Mouse (Mus musculus) embryonic facial prominence, embryonic 15.5 days (tissue): ENCODE measurements at regions not wholly inside any gene's neighbourhood (a gene's known extent, or its start where the extent isn't known, plus 50 kb on each side); places are given as distances from the start of the nearest gene placed in this dataset.

Experiments
- ATAC-seq: fragments of 200-750 bp; cut with Nextera tagmentation; 2 replicates; pipeline ENCODE4 v1.8.0; 2017; ENCODE audit warnings: low read depth, moderate TSS enrichment; ENCODE audit not compliant: insufficient number of reproducible peaks, low FRiP score, low TSS enrichment
- H3K27ac ChIP-seq: fragments of 300-500 bp; sonication (generic); replicated peaks from 2 replicates; pipeline ENCODE4 v1.5.1; 2015; ENCODE audit warnings: mild to moderate bottlenecking, inconsistent platforms
- H3K27me3 ChIP-seq: fragments of 300-500 bp; sonication (generic); 2 replicates; pipeline ENCODE4 v1.6.1; 2015; ENCODE audit warnings: inconsistent platforms
- H3K36me3 ChIP-seq: fragments of 300-500 bp; sonication (generic); 2 replicates; pipeline ENCODE4 v1.6.1; 2015; ENCODE audit warnings: mild to moderate bottlenecking, inconsistent platforms
- H3K4me1 ChIP-seq: fragments of 300-500 bp; sonication (generic); 2 replicates; pipeline ENCODE4 v1.6.1; 2015; ENCODE audit warnings: inconsistent platforms
- H3K4me2 ChIP-seq: fragments of 300-500 bp; sonication (generic); replicated peaks from 2 replicates; pipeline ENCODE4 v1.6.1; 2015; ENCODE audit warnings: mild to moderate bottlenecking, inconsistent platforms
- H3K4me3 ChIP-seq: fragments of 300-500 bp; sonication (generic); replicated peaks from 2 replicates; pipeline ENCODE4 v1.5.1; 2015; ENCODE audit warnings: mild to moderate bottlenecking, inconsistent platforms
- H3K9ac ChIP-seq: fragments of 300-500 bp; sonication (generic); 2 replicates; pipeline ENCODE4 v1.6.1; 2015; ENCODE audit warnings: inconsistent platforms
- H3K9me3 ChIP-seq: fragments of 300-500 bp; sonication (generic); replicated peaks from 2 replicates; pipeline ENCODE4 v1.6.1; 2016; ENCODE audit warnings: inconsistent platforms
- WGBS: fragments of 180-500 bp; shearing (Covaris S2); methylation state at CpG from one replicate; pipeline ENCODE4 v1.1.7; 2015; 5-methylcytosine and 5-hydroxymethylcytosine counted together

DNA sequence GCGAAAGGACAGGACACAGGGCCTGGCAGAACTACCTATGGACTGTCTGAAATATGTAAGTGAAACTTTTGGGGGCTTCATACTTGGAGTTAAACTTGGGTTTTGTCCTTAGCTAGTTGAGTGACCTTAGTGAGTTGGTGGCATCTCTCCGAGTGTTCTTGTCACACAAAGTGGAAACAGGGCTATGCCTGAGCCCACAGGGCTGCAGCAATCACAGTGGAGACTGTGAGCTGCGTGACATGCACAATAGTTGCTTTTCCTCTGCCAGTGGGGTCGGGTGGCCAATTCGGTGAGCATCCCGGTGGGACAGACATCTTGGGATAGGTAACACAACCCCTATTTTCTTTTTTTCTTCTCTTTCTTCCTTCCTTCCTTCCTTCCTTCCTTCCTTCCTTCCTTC lies 61.5 kb upstream of the Prickle1 start:
- no peaks in the 10 kb centered on the region for H3K27me3 ChIP-seq
- H3K4me3 ChIP-seq = no peak overlapping the region
- 78% methylated on average over 6 of the region's 6 CpGs for WGBS
- H3K9me3 ChIP-seq = no peaks in the 10 kb centered on the region
- H3K36me3 ChIP-seq = no peaks in the 10 kb centered on the region
- no peak overlapping the region for H3K4me2 ChIP-seq
- no peak overlapping the region for H3K9ac ChIP-seq
- peaks cover 32% of the 10 kb centered on the region for H3K4me1 ChIP-seq
- H3K27ac ChIP-seq = peak overlapping the region; percentile 76
- ATAC-seq = no peak

DNA sequence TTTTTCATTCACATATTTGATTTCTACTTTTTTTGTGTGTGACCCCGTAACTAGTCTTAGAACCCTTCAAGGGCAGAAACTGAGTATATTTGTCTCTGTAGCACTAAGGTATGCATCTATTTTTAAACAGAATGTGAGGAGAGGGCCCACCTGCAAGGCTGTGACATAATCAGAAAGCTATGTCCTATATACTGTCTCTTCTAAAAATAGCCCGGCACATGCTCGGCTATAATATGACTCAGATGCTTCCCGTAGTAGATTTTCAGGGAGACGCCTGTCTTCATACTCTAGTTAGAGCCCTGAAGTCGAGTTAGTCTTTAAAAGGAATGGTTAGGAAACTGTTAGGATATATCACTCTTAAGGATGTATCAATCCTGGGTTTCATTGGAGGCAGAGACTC lies 61.0 kb upstream of the Prickle1 start:
- peak; percentile 78; the same call in 1 of the 2 replicates for ATAC-seq
- H3K4me1 ChIP-seq = peaks cover 32% of the 10 kb centered on the region
- no peaks in the 10 kb centered on the region for H3K9me3 ChIP-seq
- no peaks in the 10 kb centered on the region for H3K36me3 ChIP-seq
- no peaks in the 10 kb centered on the region for H3K27me3 ChIP-seq
- H3K27ac ChIP-seq = peak overlapping the region; percentile 76
- H3K4me3 ChIP-seq = no peak overlapping the region
- H3K4me2 ChIP-seq = no peak overlapping the region
- H3K9ac ChIP-seq = no peak overlapping the region
- WGBS = 11% methylated on average over 6 of the region's 6 CpGs

DNA sequence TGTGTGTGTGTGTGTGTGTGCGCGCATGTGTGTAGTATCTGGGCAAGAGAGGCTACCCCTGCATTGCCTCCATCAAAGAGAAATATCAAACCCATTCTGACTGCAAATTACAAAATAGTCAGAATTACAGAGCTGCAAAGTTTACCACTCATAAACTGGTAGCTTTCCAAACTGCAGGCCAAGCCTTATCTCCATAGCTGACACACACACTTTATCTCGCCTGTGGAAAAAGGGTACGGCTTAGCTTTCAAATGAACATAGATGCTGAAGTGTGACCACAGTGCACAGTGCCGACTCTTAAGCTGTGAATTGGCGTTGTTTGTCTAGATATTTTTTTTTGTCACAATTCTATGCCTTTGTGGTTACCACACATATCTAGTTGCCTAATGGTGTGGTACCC lies 60.1 kb upstream of the Prickle1 start:
- Histone ChIP-seq H3K36me3 (no peaks in the 10 kb centered on the region), H3K4me1 (peaks cover 38% of the 10 kb centered on the region), H3K27ac (peak overlapping the region; percentile 61), H3K4me2 (no peak overlapping the region), H3K27me3 (no peaks in the 10 kb centered on the region), H3K9ac (no peak overlapping the region), H3K4me3 (no peak overlapping the region), H3K9me3 (no peaks in the 10 kb centered on the region)
- WGBS = 82% methylated on average over 6 of the region's 6 CpGs
- ATAC-seq = no peak

GRCm38 (mm10) chr15:93655243-93655642 lies 59.6 kb upstream of the Prickle1 start:
- Histone ChIP-seq H3K36me3 (no peaks in the 10 kb centered on the region), H3K4me2 (no peak overlapping the region)
- 55% methylated on average over 6 of the region's 6 CpGs for WGBS

GRCm38 (mm10) chr15:93653378-93653777 lies 57.7 kb upstream of the Prickle1 start:
- no peak overlapping the region for H3K4me3 ChIP-seq
- ATAC-seq = no peak
- H3K9ac ChIP-seq = no peak overlapping the region
- no peaks in the 10 kb centered on the region for H3K27me3 ChIP-seq
- 89% methylated on average over 1 of the region's 1 CpGs for WGBS
- H3K36me3 ChIP-seq = no peaks in the 10 kb centered on the region
- H3K4me1 ChIP-seq = peaks cover 38% of the 10 kb centered on the region
- no peak overlapping the region for H3K4me2 ChIP-seq
- H3K27ac ChIP-seq = no peak overlapping the region
- no peaks in the 10 kb centered on the region for H3K9me3 ChIP-seq

More at GRCm38 (mm10) chr15:93655243-93655642, 59.6 kb upstream of the Prickle1 start:
- H3K27ac ChIP-seq = 0 out of 2 replicates have a peak overlapping the region, but pooled peaks have one; percentile 61
- H3K9me3 ChIP-seq = no peaks in the 10 kb centered on the region
- no peak overlapping the region for H3K9ac ChIP-seq
- no peaks in the 10 kb centered on the region for H3K27me3 ChIP-seq
- H3K4me3 ChIP-seq = no peak overlapping the region
- peaks cover 43% of the 10 kb centered on the region for H3K4me1 ChIP-seq
- ATAC-seq = no peak

GRCm38 (mm10) chr15:93650981-93651757 lies 55.5 kb upstream of the Prickle1 start:
- ATAC-seq = no peak
- H3K27me3 ChIP-seq = no peaks in the 10 kb centered on the region
- H3K9me3 ChIP-seq = no peaks in the 10 kb centered on the region
- 0 out of 2 replicates have a peak overlapping the region, but pooled peaks have one; percentile 6 for H3K27ac ChIP-seq
- 49% methylated on average over 14 of the region's 14 CpGs for WGBS
- no peaks in the 10 kb centered on the region for H3K36me3 ChIP-seq
- H3K4me1 ChIP-seq = peaks cover 20% of the 10 kb centered on the region
- no peak overlapping the region for H3K9ac ChIP-seq
- no peak overlapping the region for H3K4me2 ChIP-seq
- H3K4me3 ChIP-seq = no peak overlapping the region

DNA sequence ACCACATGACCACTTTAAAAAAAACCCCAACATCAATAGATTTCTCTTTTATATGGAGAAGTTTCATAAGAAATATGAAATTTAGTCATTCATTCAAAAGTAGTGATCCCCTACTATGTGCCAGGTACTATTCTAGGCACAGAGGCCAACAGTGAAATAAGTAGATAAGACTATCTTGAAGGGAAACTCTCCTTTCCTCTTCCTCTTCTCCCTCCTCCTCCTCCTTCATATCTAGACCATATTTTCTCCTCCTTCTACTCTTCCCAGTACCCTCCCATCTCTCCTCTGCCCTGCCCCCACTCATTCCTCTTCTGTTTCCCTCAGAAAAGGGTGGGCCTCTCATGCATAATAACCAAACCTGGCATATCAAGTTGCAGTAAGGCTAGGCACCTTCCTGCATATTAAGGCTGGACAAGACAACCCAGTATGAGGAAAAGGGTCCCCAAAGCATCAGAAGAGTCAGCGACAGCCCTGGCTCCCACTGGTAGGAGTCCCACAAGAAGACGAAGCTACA lies 54.4 kb upstream of the Prickle1 start:
- no peak overlapping the region for H3K9ac ChIP-seq
- H3K4me1 ChIP-seq = peaks cover 12% of the 10 kb centered on the region; the same call in 1 of the 2 replicates
- no peak for ATAC-seq
- no peak overlapping the region for H3K27ac ChIP-seq
- WGBS = 71% methylated on average over 2 of the region's 2 CpGs
- no peak overlapping the region for H3K4me3 ChIP-seq
- no peak overlapping the region for H3K4me2 ChIP-seq
- H3K9me3 ChIP-seq = no peaks in the 10 kb centered on the region
- H3K36me3 ChIP-seq = no peaks in the 10 kb centered on the region
- H3K27me3 ChIP-seq = no peaks in the 10 kb centered on the region

DNA sequence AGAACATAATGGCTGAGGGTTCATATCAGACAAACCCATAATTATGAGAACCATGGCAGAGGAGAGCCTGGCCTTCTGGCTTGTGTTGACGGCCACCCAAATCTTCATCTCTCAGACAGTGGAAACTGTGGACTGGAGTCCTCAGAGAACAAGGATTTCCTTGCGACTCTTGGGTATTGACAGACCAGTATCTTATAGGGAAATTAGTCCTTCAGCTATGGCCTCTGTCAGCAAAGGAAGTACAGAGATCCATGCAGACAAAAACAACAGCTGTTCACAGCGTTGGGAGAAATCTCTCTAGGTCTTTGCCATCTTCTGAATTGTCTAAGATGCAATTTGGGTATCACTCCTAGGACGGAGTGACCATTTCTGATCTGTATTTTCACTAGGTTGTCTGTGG lies 53.0 kb upstream of the Prickle1 start:
- H3K36me3 ChIP-seq = no peaks in the 10 kb centered on the region
- no peak for ATAC-seq
- H3K4me1 ChIP-seq = 0 out of 2 replicates have a peak, but pooled peaks cover 12% of the 10 kb centered on the region
- no peak overlapping the region for H3K4me2 ChIP-seq
- H3K9me3 ChIP-seq = no peaks in the 10 kb centered on the region
- H3K9ac ChIP-seq = no peak overlapping the region
- no peak overlapping the region for H3K4me3 ChIP-seq
- H3K27ac ChIP-seq = no peak overlapping the region
- WGBS = 78% methylated on average over 4 of the region's 4 CpGs
- no peaks in the 10 kb centered on the region for H3K27me3 ChIP-seq

DNA sequence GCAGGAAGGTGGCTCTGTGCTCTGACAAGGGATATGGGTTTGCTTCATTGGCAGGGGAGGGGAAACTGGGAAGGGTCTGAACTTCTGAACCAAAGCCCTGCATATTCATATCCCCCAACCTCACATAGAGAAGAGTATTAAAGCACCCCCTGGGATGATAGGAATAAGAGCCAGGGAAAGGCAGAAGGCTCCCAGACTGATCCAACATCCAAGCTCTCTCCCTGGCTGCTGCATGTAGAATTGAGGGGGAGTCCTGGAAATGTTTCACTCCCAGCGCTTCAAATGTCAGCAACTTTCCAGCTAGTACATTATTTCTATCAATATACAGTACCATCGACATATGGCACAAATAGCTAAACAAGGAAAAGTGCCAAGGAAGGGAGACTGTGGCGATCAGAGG lies 51.1 kb upstream of the Prickle1 start:
- no peaks in the 10 kb centered on the region for H3K9me3 ChIP-seq
- 67% methylated on average over 3 of the region's 3 CpGs for WGBS
- no peaks in the 10 kb centered on the region for H3K36me3 ChIP-seq
- H3K4me1 ChIP-seq = 0 out of 2 replicates have a peak, but pooled peaks cover 12% of the 10 kb centered on the region
- no peak overlapping the region for H3K4me2 ChIP-seq
- no peak for ATAC-seq
- H3K9ac ChIP-seq = no peak overlapping the region
- H3K27ac ChIP-seq = 0 out of 2 replicates have a peak overlapping the region, but pooled peaks have one; percentile 11
- H3K4me3 ChIP-seq = no peak overlapping the region
- no peaks in the 10 kb centered on the region for H3K27me3 ChIP-seq

DNA sequence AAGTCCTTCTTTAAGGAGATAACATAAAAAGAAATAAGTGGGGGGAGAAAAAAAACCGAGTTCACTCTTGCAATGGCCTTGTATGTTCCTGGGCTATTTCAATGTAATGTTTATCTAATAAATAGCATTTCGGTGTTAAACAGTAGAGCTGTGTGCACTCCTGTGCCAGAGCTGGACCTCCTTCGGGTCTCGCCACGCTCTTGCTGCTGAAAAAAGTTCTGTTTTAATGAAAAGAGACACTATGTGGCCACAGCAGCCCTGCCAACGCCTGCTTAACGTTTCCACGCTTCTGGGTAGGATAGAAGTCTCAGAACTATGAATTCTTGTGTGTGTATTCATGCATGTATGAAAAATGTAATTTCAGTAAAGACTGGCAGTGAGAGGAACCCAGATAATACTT lies 50.3 kb upstream of the Prickle1 start:
- Histone ChIP-seq H3K9ac (no peak overlapping the region), H3K4me2 (no peak overlapping the region), H3K4me1 (0 out of 2 replicates have a peak, but pooled peaks cover 8% of the 10 kb centered on the region), H3K27me3 (no peaks in the 10 kb centered on the region), H3K4me3 (no peak overlapping the region), H3K36me3 (no peaks in the 10 kb centered on the region), H3K9me3 (no peaks in the 10 kb centered on the region), H3K27ac (0 out of 2 replicates have a peak overlapping the region, but pooled peaks have one; percentile 11)
- ATAC-seq = no peak
- 58% methylated on average over 8 of the region's 8 CpGs for WGBS
